Mouse (Mus musculus) bone marrow macrophage, adult 2 months (primary cell): Measurements from ENCODE around the gene Elp6.

ENCODE experiments used
- CTCF ChIP-seq: IDR thresholded peaks from 2 replicates; pipeline ENCODE4 v1.5.1; 2012; ENCODE audit warnings: low read depth, mild to moderate bottlenecking, low read length, moderate library complexity
- POLR2A ChIP-seq: IDR thresholded peaks from 2 replicates; pipeline ENCODE4 v1.6.1; 2012; ENCODE audit warnings: mild to moderate bottlenecking, low read depth, low read length, borderline replicate concordance

DNA sequence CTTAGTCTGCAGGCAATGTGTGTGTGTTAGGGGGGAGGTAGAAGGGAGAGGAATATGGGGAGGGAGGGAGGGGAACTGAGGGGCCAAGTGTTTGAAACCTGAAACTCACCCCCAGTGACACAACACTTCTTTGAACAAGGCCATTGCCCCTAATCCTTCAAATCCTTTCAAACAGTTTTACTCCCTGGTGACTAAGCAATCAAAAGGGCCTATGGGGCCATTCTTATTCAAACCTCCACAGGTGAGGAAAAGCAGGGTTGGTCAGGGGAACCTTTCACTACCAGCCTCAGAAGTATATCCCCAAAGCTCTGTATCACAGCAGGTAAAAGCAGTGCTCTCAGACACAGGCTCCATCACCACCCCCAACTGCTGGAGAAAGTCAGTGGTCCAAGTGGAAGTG, 18.0 kb downstream of the Elp6 start:
- no peak for TF ChIP-seq CTCF
- TF ChIP-seq POLR2A, result no peak
